Comparison of ENCODE assay signal across 24 mouse cellular contexts in the genomic region with DNA sequence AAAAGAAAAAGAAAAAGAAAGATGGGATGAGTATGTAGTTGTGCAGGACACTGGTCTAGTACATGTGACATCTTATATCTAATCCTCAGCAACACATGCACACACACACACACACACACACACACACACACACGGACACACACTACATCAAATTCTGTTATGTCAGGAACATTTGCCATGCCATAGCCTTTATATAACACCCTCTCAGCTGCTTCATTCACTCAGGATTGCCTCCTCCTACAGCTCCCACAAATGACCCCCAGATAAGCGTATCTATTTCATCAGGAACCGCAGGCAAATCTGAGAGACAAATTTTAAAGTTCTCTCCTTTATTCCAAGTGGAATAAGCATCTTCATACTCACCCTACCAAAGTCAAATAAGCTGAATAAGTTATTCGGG. TPM values are rescaled to one million over a fixed set of nuclear protein-coding genes. Genes with fewer than 3 reads are reported as not detected.
"Had no signal": no experiment of that assay in that cellular context is flagged by ENCODE, and none has a peak within 500 bp of the region (broad histone marks: within the 10 kb centered on the region; RNA-seq: fewer than 3 reads in every experiment).

No protein-coding gene starts in this region.

- H3K4me2 ChIP-seq: lung, embryonic 14.5 days; midbrain, embryonic 12.5 days; neural tube, embryonic 12.5 days; stomach, embryonic 15.5 days had no signal

- DNase-seq: lung, adult 18-20 months; lung, embryonic 14.5 days; lung, postnatal 10 days; lung, postnatal 4 days; midbrain, embryonic 14.5 days; retina, postnatal 1 day; right cerebral cortex, adult 18-20 months; right cerebral cortex, postnatal 25 days; right cerebral cortex, postnatal 4 days; thymus, adult 2 months; thymus, postnatal 14 days; thymus, postnatal 36 days had no signal

- H3K4me3 ChIP-seq: midbrain, embryonic 10.5 days; midbrain, embryonic 12.5 days; neural tube, embryonic 12.5 days; stomach, embryonic 15.5 days had no signal

- H3K27ac ChIP-seq: liver, embryonic 14.5 days; midbrain, embryonic 10.5 days; midbrain, embryonic 12.5 days; neural tube, embryonic 12.5 days; stomach, embryonic 15.5 days; stomach, postnatal 0 days had no signal

- H3K27me3 ChIP-seq: midbrain, embryonic 12.5 days; neural tube, embryonic 12.5 days; stomach, embryonic 15.5 days had no signal

- H3K36me3 ChIP-seq: midbrain, embryonic 10.5 days; midbrain, embryonic 12.5 days; neural tube, embryonic 12.5 days; stomach, embryonic 15.5 days had no signal

RNA-seq across cellular contexts. Expression of gene Spic, which starts 25.9 kb away (rescaled TPM):
- total RNA-seq: megakaryocyte-erythroid progenitor cell, adult 5-6 weeks had no signal
- polyA plus RNA-seq: lung, embryonic 14.5 days; midbrain, embryonic 10.5 days; midbrain, embryonic 12.5 days; midbrain, embryonic 14.5 days; midbrain, embryonic 16.5 days; neural tube, embryonic 12.5 days; neural tube, embryonic 14.5 days; testis, adult 2 months had no signal

RNA-seq across cellular contexts. Expression of gene Mybpc1, which starts 54.0 kb away (rescaled TPM):
- total RNA-seq: megakaryocyte, adult 5-6 weeks; megakaryocyte-erythroid progenitor cell, adult 5-6 weeks; neutrophil, adult 5-6 weeks had no signal
